Mouse (Mus musculus): ENCODE measurements at regions not wholly inside any gene's neighbourhood (a gene's known extent, or its start where the extent isn't known, plus 50 kb on each side); places are given as distances from the start of the nearest gene placed in this dataset.

DNA sequence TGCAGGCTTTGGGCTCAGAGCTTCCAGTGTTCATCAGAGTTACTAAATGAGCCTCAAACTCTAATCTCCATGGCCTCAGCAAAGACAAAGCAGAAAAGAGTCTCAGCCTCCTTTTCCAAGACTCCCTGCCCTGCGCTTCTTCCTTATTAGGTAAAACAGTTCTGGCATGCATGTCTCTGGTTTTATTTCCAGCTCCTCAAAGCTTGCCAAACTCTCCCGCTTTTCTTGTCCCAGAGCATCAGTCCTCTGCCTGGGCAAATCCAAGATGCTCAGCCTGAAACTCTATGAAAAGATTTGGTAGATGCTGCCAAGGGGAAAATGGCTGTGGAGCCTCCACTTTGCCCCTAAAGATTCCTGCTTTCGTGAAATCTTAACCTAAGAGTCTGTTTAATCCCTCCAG, 251.6 kb downstream of the Rnf144a start:
- TF ChIP-seq EP300 (IDR thresholded peaks at IDR 0.05) (no peak), CTCF (IDR thresholded peaks at IDR 0.05) (no peak)

All from lung, postnatal 0 days (tissue).